Mouse (Mus musculus) cerebellum, postnatal 10 days (tissue): Measurements from ENCODE around the gene Gzme.
"Not testable (repeated sequence)": the region's sequence is repeated elsewhere in the genome, so short reads cannot be mapped to it uniquely, and the experiment has no call there.

Experiments
- DNase-seq, 2 experiments: peaks; one replicate each; pipeline ENCODE4 v3.0.0; 2021; ENCODE audit warnings: mixed read lengths in 2 of 2

The Gzme gene

GRCm38 (mm10) chr14:56120525-56120924, at the start of gene Gzme:
TSS of gene Gzme (minus strand) at chr14:56120625.
- DNase-seq: no peak

GRCm38 (mm10) chr14:56168009-56168408, 47.6 kb upstream of the Gzme start:
- DNase-seq: no peak

- peak; percentile 24 to 28 for DNase-seq
These were observed 41.7 kb upstream of the Gzme start for GRCm38 (mm10) chr14:56162109-56162508.

- not testable (repeated sequence) for DNase-seq
These were observed 39.1 kb upstream of the Gzme start, which contains the start of gene Gzmg for GRCm38 (mm10) chr14:56159479-56159878. TSS of gene Gzmg (minus strand) at chr14:56159579.

- peak in 1 of 2 experiments; percentile 8 for DNase-seq
These were observed 34.9 kb upstream of the Gzme start for GRCm38 (mm10) chr14:56155340-56155739.

GRCm38 (mm10) chr14:56133675-56134074, 13.2 kb upstream of the Gzme start:
- DNase-seq: peak; percentile 30 to 39

GRCm38 (mm10) chr14:56132508-56132907, 12.1 kb upstream of the Gzme start, which contains the start of gene Gzmd:
TSS of gene Gzmd (minus strand) at chr14:56132608.
- DNase-seq: not testable (repeated sequence)

- no peak for DNase-seq
These were observed 7.9 kb upstream of the Gzme start for GRCm38 (mm10) chr14:56128341-56128740.

GRCm38 (mm10) chr14:56123516-56123915, 3.1 kb upstream of the Gzme start:
- no peak for DNase-seq

- not testable (repeated sequence) for DNase-seq
These were observed 4.7 kb downstream of the Gzme start for GRCm38 (mm10) chr14:56115531-56116310.

GRCm38 (mm10) chr14:56105447-56106180, 14.8 kb downstream of the Gzme start:
- DNase-seq: no peak

- DNase-seq: no peak
These were observed 15.4 kb downstream of the Gzme start for GRCm38 (mm10) chr14:56105016-56105415.

GRCm38 (mm10) chr14:56103452-56103851, 17.0 kb downstream of the Gzme start:
- DNase-seq: no peak

GRCm38 (mm10) chr14:56102386-56102785, 18.0 kb downstream of the Gzme start, which contains the start of gene Ctsg:
TSS of gene Ctsg (minus strand) at chr14:56102574.
- no peak for DNase-seq

GRCm38 (mm10) chr14:56098940-56099339, 21.5 kb downstream of the Gzme start:
- DNase-seq: peak; percentile 32 to 47

- DNase-seq: no peak
These were observed 22.8 kb downstream of the Gzme start for GRCm38 (mm10) chr14:56097597-56097996.

- DNase-seq: no peak
These were observed 27.1 kb downstream of the Gzme start for GRCm38 (mm10) chr14:56093353-56093752.

GRCm38 (mm10) chr14:56086711-56087110, 33.7 kb downstream of the Gzme start:
- DNase-seq: no peak

- DNase-seq: no peak
These were observed 35.3 kb downstream of the Gzme start, which contains the start of gene Mcpt8 for GRCm38 (mm10) chr14:56085167-56085566. TSS of gene Mcpt8 (minus strand) at chr14:56085273.

GRCm38 (mm10) chr14:56082016-56082415, 38.4 kb downstream of the Gzme start:
- DNase-seq: peak; percentile 62 to 79
